Mouse (Mus musculus): ENCODE measurements at regions not wholly inside any gene's neighbourhood (a gene's known extent, or its start where the extent isn't known, plus 50 kb on each side); places are given as distances from the start of the nearest gene placed in this dataset.
A peak's percentile ranks its signal among the peaks of the same experiment; 100 is the strongest.

DNA sequence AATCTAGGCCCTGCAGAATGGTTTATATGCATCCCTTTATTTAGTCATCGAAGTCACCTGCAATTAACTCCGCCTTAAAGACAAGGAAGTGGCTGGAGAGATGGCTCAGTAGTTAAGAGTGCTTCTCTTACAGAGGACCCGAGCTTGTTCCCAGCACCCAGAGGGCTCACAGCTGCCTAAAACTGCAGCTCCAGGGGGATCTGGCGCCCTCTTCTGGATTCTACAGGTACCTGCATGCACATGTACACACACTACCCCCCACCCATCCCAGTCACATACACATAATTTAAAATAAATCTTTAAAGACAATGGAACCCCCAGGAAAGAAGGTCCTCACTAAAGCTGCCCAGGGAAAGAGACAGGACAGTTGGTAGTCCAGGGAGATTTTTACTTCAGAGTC is 148.5 kb upstream of the Tsc22d1 start:
- no peak overlapping the region for H3K4me3 ChIP-seq (ENCODE audit: insufficient read depth, low read depth, low read length)
- no peak overlapping the region for H3K27ac ChIP-seq (replicated peaks; ENCODE audit: low read depth, low read length)
- no peaks in the 10 kb centered on the region for H3K4me1 ChIP-seq (ENCODE audit: control insufficient read depth, insufficient read depth, insufficient read length, low read length)

DNA sequence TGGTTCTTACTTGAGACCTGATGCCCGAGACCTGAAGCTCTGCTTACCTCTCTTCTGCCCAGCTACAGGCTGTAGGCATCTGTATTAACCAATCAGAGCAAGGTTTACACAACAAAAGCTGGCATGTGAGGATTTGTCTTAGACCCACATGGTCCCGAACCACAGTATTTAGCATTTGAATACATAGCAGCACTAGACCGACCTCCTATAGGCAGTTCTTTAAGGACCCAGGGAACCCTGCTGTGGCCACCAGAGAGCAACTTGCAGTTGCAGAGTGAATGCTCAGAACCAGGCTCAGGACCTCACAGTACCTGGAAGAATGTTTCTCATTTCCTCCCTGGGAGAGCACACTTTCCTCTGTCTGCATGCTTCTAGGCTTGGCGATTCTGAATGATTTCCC is 147.7 kb upstream of the Tsc22d1 start:
- H3K4me1 ChIP-seq (ENCODE audit: control insufficient read depth, insufficient read depth, insufficient read length, low read length): no peaks in the 10 kb centered on the region
- no peak overlapping the region for H3K4me3 ChIP-seq (ENCODE audit: insufficient read depth, low read depth, low read length)

GRCm38 (mm10) chr14:76271190-76271589 is 143.6 kb upstream of the Tsc22d1 start:
- no peak overlapping the region for H3K4me3 ChIP-seq (ENCODE audit: insufficient read depth, low read depth, low read length)
- no peak overlapping the region for H3K27ac ChIP-seq (replicated peaks; ENCODE audit: low read depth, low read length)
- no peaks in the 10 kb centered on the region for H3K4me1 ChIP-seq (ENCODE audit: control insufficient read depth, insufficient read depth, insufficient read length, low read length)

More for the DNA sequence above, 147.7 kb upstream of the Tsc22d1 start:
- no peak overlapping the region for H3K27ac ChIP-seq (replicated peaks; ENCODE audit: low read depth, low read length)

DNA sequence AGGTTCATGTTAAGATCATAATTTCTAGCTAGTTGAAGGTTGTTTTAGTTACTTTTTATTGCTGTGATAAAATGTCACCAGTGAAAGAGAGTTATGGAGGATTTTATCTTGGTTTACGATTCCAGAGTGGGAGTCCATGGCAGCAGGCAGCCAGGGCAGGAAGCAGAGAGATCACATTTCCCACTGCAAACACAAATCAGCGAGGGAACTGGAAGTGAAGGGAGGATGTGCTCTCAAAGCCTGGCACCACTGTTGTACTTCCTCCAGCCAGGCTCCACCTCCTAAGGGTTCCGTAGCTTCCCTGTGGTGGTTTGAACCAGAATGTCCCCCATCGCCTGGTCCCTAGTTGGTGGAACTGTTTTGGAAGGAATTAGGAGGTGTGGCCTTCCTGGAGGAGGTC is 141.9 kb upstream of the Tsc22d1 start:
- Histone ChIP-seq H3K4me1 (ENCODE audit: control insufficient read depth, insufficient read depth, insufficient read length, low read length) (no peaks in the 10 kb centered on the region), H3K4me3 (ENCODE audit: insufficient read depth, low read depth, low read length) (no peak overlapping the region), H3K27ac (replicated peaks; ENCODE audit: low read depth, low read length) (no peak overlapping the region)

- H3K4me3 ChIP-seq (ENCODE audit: insufficient read depth, low read depth, low read length): no peak overlapping the region
- no peaks in the 10 kb centered on the region for H3K4me1 ChIP-seq (ENCODE audit: control insufficient read depth, insufficient read depth, insufficient read length, low read length)
- no peak overlapping the region for H3K27ac ChIP-seq (replicated peaks; ENCODE audit: low read depth, low read length)
These were observed 138.1 kb upstream of the Tsc22d1 start for GRCm38 (mm10) chr14:76276655-76277054.

DNA sequence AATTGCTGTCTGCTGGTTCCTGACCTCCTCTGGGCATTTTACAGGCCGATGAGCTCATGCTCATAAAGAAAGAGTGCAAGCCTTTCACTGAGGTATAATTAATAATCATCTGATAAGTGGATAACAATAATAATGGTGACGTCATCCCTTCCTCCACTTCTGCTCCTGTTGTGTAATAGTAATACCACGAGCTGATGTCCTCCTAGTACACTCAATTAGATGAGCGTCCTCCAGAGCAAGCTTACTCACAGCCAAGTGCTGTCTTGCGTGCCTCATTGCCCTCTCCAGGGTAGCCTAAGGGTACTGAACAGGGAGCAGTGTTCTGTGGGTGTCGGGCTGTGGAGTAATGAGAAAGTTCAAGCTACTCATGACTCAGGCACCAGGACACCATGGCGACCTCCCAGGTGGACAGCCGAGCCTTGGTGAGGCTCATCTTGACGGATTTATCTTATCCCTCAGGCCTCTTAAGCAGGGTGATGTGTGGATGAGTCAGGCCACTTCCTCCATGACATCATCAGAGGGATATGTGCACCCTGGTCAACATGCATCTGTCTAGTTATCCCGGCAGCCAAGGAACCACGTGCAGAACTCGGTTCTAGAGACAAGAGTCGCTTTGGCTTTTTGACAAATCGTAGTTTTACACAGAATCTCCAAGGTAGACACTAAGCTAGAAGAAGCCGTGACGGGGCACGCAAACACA is 135.9 kb upstream of the Tsc22d1 start:
- H3K27ac ChIP-seq (replicated peaks; ENCODE audit: low read depth, low read length): no peak overlapping the region
- no peak overlapping the region for H3K4me3 ChIP-seq (ENCODE audit: insufficient read depth, low read depth, low read length)
- H3K4me1 ChIP-seq (ENCODE audit: control insufficient read depth, insufficient read depth, insufficient read length, low read length): no peaks in the 10 kb centered on the region

GRCm38 (mm10) chr14:76279561-76279960 is 135.2 kb upstream of the Tsc22d1 start:
- Histone ChIP-seq H3K4me1 (ENCODE audit: control insufficient read depth, insufficient read depth, insufficient read length, low read length) (no peaks in the 10 kb centered on the region), H3K27ac (replicated peaks; ENCODE audit: low read depth, low read length) (no peak overlapping the region), H3K4me3 (ENCODE audit: insufficient read depth, low read depth, low read length) (no peak overlapping the region)

DNA sequence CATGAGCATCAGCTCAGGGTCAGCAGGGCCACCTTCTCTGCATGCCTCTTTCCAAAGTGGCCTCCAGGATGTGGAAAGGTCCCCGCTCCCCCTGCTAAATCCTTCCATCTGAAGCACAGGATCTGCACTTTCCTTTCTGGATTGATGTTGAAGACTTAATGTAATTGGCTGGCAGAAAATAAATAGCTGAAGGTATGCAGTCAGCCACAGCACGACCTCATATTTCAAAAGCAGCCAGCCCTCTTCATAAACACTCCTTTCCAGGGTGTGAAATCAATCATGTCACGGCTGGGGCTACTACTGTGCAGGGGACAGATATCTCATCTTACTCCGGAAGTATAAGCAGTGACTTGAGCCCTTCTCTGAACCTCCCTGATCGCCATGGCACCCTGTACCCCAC is 132.9 kb upstream of the Tsc22d1 start:
- Histone ChIP-seq H3K27ac (replicated peaks; ENCODE audit: low read depth, low read length) (no peak overlapping the region), H3K4me3 (ENCODE audit: insufficient read depth, low read depth, low read length) (no peak overlapping the region), H3K4me1 (ENCODE audit: control insufficient read depth, insufficient read depth, insufficient read length, low read length) (no peaks in the 10 kb centered on the region)

DNA sequence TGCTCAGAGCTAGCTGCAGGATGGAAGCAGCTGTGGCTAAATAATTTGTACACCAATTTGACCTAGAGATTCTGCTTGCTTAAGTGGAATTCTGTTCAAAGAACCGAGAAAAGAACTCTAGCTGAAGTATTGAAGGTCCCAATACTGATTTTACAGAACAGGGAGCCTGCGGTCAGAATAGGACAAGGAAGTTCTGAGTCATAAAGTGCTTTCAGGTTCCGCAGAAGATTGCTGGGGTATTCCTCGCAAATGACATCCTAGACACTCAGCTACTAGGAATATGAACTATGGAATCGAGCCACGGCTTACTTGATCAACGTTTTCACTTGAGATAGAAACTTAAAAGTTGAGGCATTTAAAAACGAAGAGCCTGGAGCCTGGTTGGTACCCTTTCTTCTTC is 127.0 kb upstream of the Tsc22d1 start:
- H3K4me1 ChIP-seq (ENCODE audit: control insufficient read depth, insufficient read depth, insufficient read length, low read length): no peaks in the 10 kb centered on the region
- no peak overlapping the region for H3K4me3 ChIP-seq (ENCODE audit: insufficient read depth, low read depth, low read length)
- H3K27ac ChIP-seq (replicated peaks; ENCODE audit: low read depth, low read length): peak overlapping the region; percentile 74

GRCm38 (mm10) chr14:76290401-76291018 is 124.3 kb upstream of the Tsc22d1 start:
- Histone ChIP-seq H3K4me1 (ENCODE audit: control insufficient read depth, insufficient read depth, insufficient read length, low read length) (no peaks in the 10 kb centered on the region), H3K27ac (replicated peaks; ENCODE audit: low read depth, low read length) (no peak overlapping the region), H3K4me3 (ENCODE audit: insufficient read depth, low read depth, low read length) (no peak overlapping the region)

DNA sequence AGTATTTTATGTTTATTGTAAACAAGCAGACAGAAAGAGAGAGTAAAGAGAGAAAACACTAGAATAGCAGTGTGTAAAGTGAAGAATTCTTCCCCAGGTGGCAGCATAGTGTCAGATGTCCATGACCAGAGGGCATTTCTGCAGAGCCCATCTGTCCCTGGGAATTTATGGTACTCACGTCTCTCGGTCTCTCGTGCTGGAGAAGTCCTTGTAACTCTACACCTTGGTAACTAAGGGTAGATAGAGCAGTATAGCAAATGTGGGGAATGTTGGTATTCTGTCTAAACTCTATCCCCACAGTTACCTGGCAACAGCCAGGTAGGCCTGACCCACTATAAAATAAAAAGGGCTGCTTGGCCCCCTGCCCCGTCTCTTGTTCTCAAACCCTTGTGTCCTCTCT is 122.5 kb upstream of the Tsc22d1 start:
- no peaks in the 10 kb centered on the region for H3K4me1 ChIP-seq (ENCODE audit: control insufficient read depth, insufficient read depth, insufficient read length, low read length)
- H3K4me3 ChIP-seq (ENCODE audit: insufficient read depth, low read depth, low read length): no peak overlapping the region
- H3K27ac ChIP-seq (replicated peaks; ENCODE audit: low read depth, low read length): no peak overlapping the region

GRCm38 (mm10) chr14:76295411-76296169 is 119.2 kb upstream of the Tsc22d1 start:
- no peak overlapping the region for H3K27ac ChIP-seq (replicated peaks; ENCODE audit: low read depth, low read length)
- H3K4me3 ChIP-seq (ENCODE audit: insufficient read depth, low read depth, low read length): no peak overlapping the region
- H3K4me1 ChIP-seq (ENCODE audit: control insufficient read depth, insufficient read depth, insufficient read length, low read length): no peaks in the 10 kb centered on the region

DNA sequence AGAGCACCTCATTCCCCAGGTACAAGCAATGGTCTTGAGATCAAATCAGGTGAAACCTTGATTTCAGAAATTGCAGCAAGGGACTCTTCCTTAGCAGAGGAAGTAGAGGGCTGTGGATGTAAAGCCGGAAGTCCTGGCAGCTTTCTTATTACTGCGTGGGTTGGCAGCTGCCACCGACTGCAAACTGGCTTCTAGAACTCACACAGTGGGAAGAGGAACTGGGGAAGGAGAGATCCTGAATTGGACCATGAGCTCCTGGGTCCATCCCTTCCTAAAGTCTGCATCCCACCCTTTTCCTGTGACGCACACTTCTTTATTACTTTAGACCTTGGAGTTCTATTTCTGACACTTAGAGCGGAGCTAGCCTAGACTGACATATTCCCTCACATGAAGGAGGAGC is 116.9 kb upstream of the Tsc22d1 start:
- no peak overlapping the region for H3K27ac ChIP-seq (replicated peaks; ENCODE audit: low read depth, low read length)
- no peak overlapping the region for H3K4me3 ChIP-seq (ENCODE audit: insufficient read depth, low read depth, low read length)
- peaks cover 4% of the 10 kb centered on the region; the same call in 1 of the 2 replicates for H3K4me1 ChIP-seq (ENCODE audit: control insufficient read depth, insufficient read depth, insufficient read length, low read length)

DNA sequence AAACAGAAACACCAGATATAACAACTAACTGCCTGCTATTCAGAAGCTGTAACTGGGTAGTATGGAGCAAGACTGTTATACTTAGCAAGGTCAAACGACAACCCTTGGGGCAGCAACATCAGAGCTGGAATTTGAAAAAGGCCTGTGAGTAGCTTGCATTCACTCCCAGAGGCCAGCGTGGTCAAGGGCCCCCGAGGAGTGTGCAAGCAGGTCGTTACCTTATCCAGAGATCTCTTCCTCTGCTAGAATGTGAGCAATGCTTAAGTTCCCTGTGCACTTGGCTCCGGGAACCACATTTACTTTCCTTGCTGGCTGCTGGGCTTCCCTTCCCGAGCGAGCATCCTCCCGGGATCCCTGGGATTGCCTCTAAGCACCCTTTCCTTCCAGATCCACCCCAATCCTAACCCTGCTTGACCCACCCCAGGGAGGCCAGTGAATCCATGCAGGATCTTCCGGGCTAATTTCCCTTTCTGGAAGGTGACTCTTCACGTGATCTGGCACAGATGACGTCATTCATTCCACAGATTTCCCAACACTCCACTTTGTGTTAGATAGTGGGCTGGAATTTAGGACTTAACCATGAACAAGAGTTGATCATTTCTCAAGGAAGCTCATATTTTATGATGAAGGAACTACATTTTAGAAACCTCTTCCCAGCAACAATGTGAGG is 112.3 kb upstream of the Tsc22d1 start:
- Histone ChIP-seq H3K4me1 (ENCODE audit: control insufficient read depth, insufficient read depth, insufficient read length, low read length) (peaks cover 4% of the 10 kb centered on the region; the same call in 1 of the 2 replicates), H3K27ac (replicated peaks; ENCODE audit: low read depth, low read length) (no peak overlapping the region; the same call in 1 of the 2 replicates), H3K4me3 (ENCODE audit: insufficient read depth, low read depth, low read length) (no peak overlapping the region)

DNA sequence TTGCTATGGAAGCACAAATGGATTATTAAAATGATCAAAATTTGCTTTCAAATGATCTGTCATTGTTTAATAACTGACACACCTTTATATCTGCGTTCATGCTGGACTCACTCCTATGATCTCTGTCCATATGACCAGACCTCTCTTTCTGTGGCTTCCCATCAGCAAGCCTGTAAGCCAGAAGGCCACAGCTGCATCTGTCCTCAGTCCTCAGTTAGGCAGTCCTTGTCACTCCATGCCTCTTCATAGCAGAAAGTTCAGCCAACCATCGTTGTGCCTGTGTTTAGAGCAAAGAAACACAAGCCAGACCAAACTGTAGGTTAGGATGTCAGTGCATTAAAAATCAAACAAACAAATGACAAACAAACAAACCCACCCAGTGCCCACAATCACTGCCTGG is 107.2 kb upstream of the Tsc22d1 start:
- H3K4me1 ChIP-seq (ENCODE audit: control insufficient read depth, insufficient read depth, insufficient read length, low read length): 0 out of 2 replicates have a peak, but pooled peaks cover under 1% of the 10 kb centered on the region
- H3K27ac ChIP-seq (replicated peaks; ENCODE audit: low read depth, low read length): no peak overlapping the region
- H3K4me3 ChIP-seq (ENCODE audit: insufficient read depth, low read depth, low read length): no peak overlapping the region
